Mouse (Mus musculus): ENCODE results near the gene Jsrp1. TPM values are rescaled to one million over a fixed set of nuclear protein-coding genes. Genes with fewer than 3 reads are reported as not detected.

The Jsrp1 gene
- polyA plus RNA-seq, 1 experiment from 2014 or later = not detected

- H3K4me1 ChIP-seq (ENCODE audit: insufficient read depth) = peaks cover 3% of the 10 kb centered on the region; the same call in 1 of the 2 replicates
- no peak overlapping the region for H3K27ac ChIP-seq (ENCODE audit: low read depth)
- H3K27me3 ChIP-seq (ENCODE audit: insufficient read depth, low read length) = no peaks in the 10 kb centered on the region
- DNase-seq = no peak
- ATAC-seq = no peak
- TF ChIP-seq EP300 (IDR thresholded peaks at IDR 0.05; ENCODE audit: low read depth) (no peak), CTCF (IDR thresholded peaks at IDR 0.05; ENCODE audit: low read depth) (no peak)
- H3K4me2 ChIP-seq (ENCODE audit: low read depth, low read length) = no peak overlapping the region
- WGBS (ENCODE audit: insufficient replicate concordance) = 78% methylated on average over 5 of the region's 5 CpGs
- peaks cover 90% of the 10 kb centered on the region for H3K36me3 ChIP-seq (replicated peaks; ENCODE audit: insufficient read depth, low read length)
- H3K4me3 ChIP-seq (ENCODE audit: low read depth, low read length) = no peak overlapping the region
- H3K9ac ChIP-seq (replicated peaks) = no peak overlapping the region
- no peaks in the 10 kb centered on the region for H3K9me3 ChIP-seq (ENCODE audit: low read length)
These were observed 39.5 kb downstream of the Jsrp1 start for GRCm38 (mm10) chr10:80773816-80774215.

GRCm38 (mm10) chr10:80768365-80768764 is 44.9 kb downstream of the Jsrp1 start:
- Histone ChIP-seq H3K27ac (ENCODE audit: low read depth) (no peak overlapping the region), H3K27me3 (ENCODE audit: insufficient read depth, low read length) (no peaks in the 10 kb centered on the region), H3K9me3 (ENCODE audit: low read length) (no peaks in the 10 kb centered on the region), H3K4me2 (ENCODE audit: low read depth, low read length) (no peak overlapping the region), H3K36me3 (replicated peaks; ENCODE audit: insufficient read depth, low read length) (peaks cover 72% of the 10 kb centered on the region), H3K4me3 (ENCODE audit: low read depth, low read length) (no peak overlapping the region), H3K9ac (replicated peaks) (no peak overlapping the region), H3K4me1 (ENCODE audit: insufficient read depth) (peaks cover 9% of the 10 kb centered on the region)
- no peak for ATAC-seq
- 87% methylated on average over 6 of the region's 6 CpGs for WGBS (ENCODE audit: insufficient replicate concordance)
- no peak for DNase-seq
- TF ChIP-seq EP300 (IDR thresholded peaks at IDR 0.05; ENCODE audit: low read depth) = no peak
- TF ChIP-seq CTCF (IDR thresholded peaks at IDR 0.05; ENCODE audit: low read depth) = no peak

GRCm38 (mm10) chr10:80766161-80766815 is 47.0 kb downstream of the Jsrp1 start:
- ATAC-seq (peak; percentile 78), DNase-seq (no peak)
- Histone ChIP-seq H3K9me3 (ENCODE audit: low read length) (no peaks in the 10 kb centered on the region), H3K27me3 (ENCODE audit: insufficient read depth, low read length) (no peaks in the 10 kb centered on the region), H3K9ac (replicated peaks) (no peak overlapping the region; the same call in 1 of the 2 replicates), H3K4me3 (ENCODE audit: low read depth, low read length) (no peak overlapping the region), H3K27ac (ENCODE audit: low read depth) (peak overlapping the region; percentile 77), H3K4me1 (ENCODE audit: insufficient read depth) (peaks cover 23% of the 10 kb centered on the region), H3K4me2 (ENCODE audit: low read depth, low read length) (no peak overlapping the region), H3K36me3 (replicated peaks; ENCODE audit: insufficient read depth, low read length) (peaks cover 52% of the 10 kb centered on the region)
- 78% methylated on average over 10 of the region's 10 CpGs for WGBS (ENCODE audit: insufficient replicate concordance)
- TF ChIP-seq EP300 (IDR thresholded peaks at IDR 0.05; ENCODE audit: low read depth) (no peak), CTCF (IDR thresholded peaks at IDR 0.05; ENCODE audit: low read depth) (no peak)

GRCm38 (mm10) chr10:80765746-80766145 is 47.6 kb downstream of the Jsrp1 start:
- Histone ChIP-seq H3K27ac (ENCODE audit: low read depth) (peak overlapping the region; percentile 77), H3K9me3 (ENCODE audit: low read length) (no peaks in the 10 kb centered on the region), H3K36me3 (replicated peaks; ENCODE audit: insufficient read depth, low read length) (peaks cover 47% of the 10 kb centered on the region), H3K4me2 (ENCODE audit: low read depth, low read length) (no peak overlapping the region), H3K9ac (replicated peaks) (no peak overlapping the region; the same call in 1 of the 2 replicates), H3K27me3 (ENCODE audit: insufficient read depth, low read length) (no peaks in the 10 kb centered on the region), H3K4me3 (ENCODE audit: low read depth, low read length) (no peak overlapping the region), H3K4me1 (ENCODE audit: insufficient read depth) (peaks cover 28% of the 10 kb centered on the region)
- WGBS (ENCODE audit: insufficient replicate concordance) = 67% methylated on average over 2 of the region's 2 CpGs
- TF ChIP-seq CTCF (IDR thresholded peaks at IDR 0.05; ENCODE audit: low read depth) (no peak), EP300 (IDR thresholded peaks at IDR 0.05; ENCODE audit: low read depth) (no peak)
- ATAC-seq (peak; percentile 15; the same call in 1 of the 2 replicates), DNase-seq (no peak)

GRCm38 (mm10) chr10:80763502-80763901 is 49.8 kb downstream of the Jsrp1 start:
- WGBS (ENCODE audit: insufficient replicate concordance) = 66% methylated on average over 2 of the region's 2 CpGs
- H3K27ac ChIP-seq (ENCODE audit: low read depth) = no peak overlapping the region; the same call in 1 of the 2 replicates
- ATAC-seq (no peak), DNase-seq (no peak)
- H3K27me3 ChIP-seq (ENCODE audit: insufficient read depth, low read length) = no peaks in the 10 kb centered on the region
- TF ChIP-seq CTCF (IDR thresholded peaks at IDR 0.05; ENCODE audit: low read depth) (no peak), EP300 (IDR thresholded peaks at IDR 0.05; ENCODE audit: low read depth) (no peak)
- H3K4me3 ChIP-seq (ENCODE audit: low read depth, low read length) = no peak overlapping the region
- peaks cover 30% of the 10 kb centered on the region for H3K36me3 ChIP-seq (replicated peaks; ENCODE audit: insufficient read depth, low read length)
- no peaks in the 10 kb centered on the region for H3K9me3 ChIP-seq (ENCODE audit: low read length)
- H3K9ac ChIP-seq (replicated peaks) = no peak overlapping the region
- H3K4me1 ChIP-seq (ENCODE audit: insufficient read depth) = peaks cover 38% of the 10 kb centered on the region
- H3K4me2 ChIP-seq (ENCODE audit: low read depth, low read length) = no peak overlapping the region

- H3K9me3 ChIP-seq (ENCODE audit: low read length) = no peaks in the 10 kb centered on the region
- TF ChIP-seq CTCF (IDR thresholded peaks at IDR 0.05; ENCODE audit: low read depth) (no peak), EP300 (IDR thresholded peaks at IDR 0.05; ENCODE audit: low read depth) (no peak)
- no peak overlapping the region for H3K27ac ChIP-seq (ENCODE audit: low read depth)
- no peaks in the 10 kb centered on the region for H3K27me3 ChIP-seq (ENCODE audit: insufficient read depth, low read length)
- H3K4me3 ChIP-seq (ENCODE audit: low read depth, low read length) = no peak overlapping the region
- peaks cover 17% of the 10 kb centered on the region for H3K36me3 ChIP-seq (replicated peaks; ENCODE audit: insufficient read depth, low read length)
- 0 out of 2 replicates have a peak overlapping the region, but pooled peaks have one; percentile 5 for H3K9ac ChIP-seq (replicated peaks)
- peaks cover 52% of the 10 kb centered on the region for H3K4me1 ChIP-seq (ENCODE audit: insufficient read depth)
- H3K4me2 ChIP-seq (ENCODE audit: low read depth, low read length) = no peak overlapping the region
- ATAC-seq = no peak
- WGBS (ENCODE audit: insufficient replicate concordance) = 78% methylated on average over 3 of the region's 3 CpGs
- DNase-seq = no peak
These were observed 51.5 kb downstream of the Jsrp1 start for GRCm38 (mm10) chr10:80761821-80762220.

Data from liver, postnatal 0 days (tissue).